Mouse (Mus musculus): ENCODE data around the gene Glra4.
A peak's percentile ranks its signal among the peaks of the same experiment; 100 is the strongest.

The Glra4 gene

GRCm38 (mm10) chrX:136780041-136780440, at the start of gene Glra4:
Glra4 (minus strand) TSS chrX:136780141.
- DNase-seq, result no peak

GRCm38 (mm10) chrX:136828610-136829009, 48.7 kb upstream of the Glra4 start:
- DNase-seq, result no peak

- DNase-seq, result no peak
These were observed 45.1 kb upstream of the Glra4 start for GRCm38 (mm10) chrX:136825016-136825415.

- DNase-seq, result no peak
These were observed 42.4 kb upstream of the Glra4 start, which contains the start of gene Plp1 for GRCm38 (mm10) chrX:136822371-136822770. Plp1 (plus strand) TSS chrX:136822671.

- peak; percentile 73 for DNase-seq
These were observed 40.3 kb upstream of the Glra4 start for GRCm38 (mm10) chrX:136820250-136820649.

GRCm38 (mm10) chrX:136819752-136820151, 39.8 kb upstream of the Glra4 start:
- DNase-seq, result no peak

GRCm38 (mm10) chrX:136797223-136797622, 17.3 kb upstream of the Glra4 start:
- DNase-seq, result no peak

GRCm38 (mm10) chrX:136789446-136789845, 9.5 kb upstream of the Glra4 start:
- DNase-seq, result no peak

- no peak for DNase-seq
These were observed 679 bp downstream of the Glra4 start for GRCm38 (mm10) chrX:136779262-136779661.

- no peak for DNase-seq
These were observed 1.9 kb downstream of the Glra4 start for GRCm38 (mm10) chrX:136778046-136778445.

GRCm38 (mm10) chrX:136773035-136773434, 6.9 kb downstream of the Glra4 start:
- peak; percentile 55 for DNase-seq

GRCm38 (mm10) chrX:136761103-136762074, 18.6 kb downstream of the Glra4 start:
- DNase-seq, result peak; percentile 50

GRCm38 (mm10) chrX:136755464-136755863, 24.5 kb downstream of the Glra4 start:
- DNase-seq, result no peak

- DNase-seq, result no peak
These were observed 30.6 kb downstream of the Glra4 start for GRCm38 (mm10) chrX:136749329-136749728.

- no peak for DNase-seq
These were observed 35.3 kb downstream of the Glra4 start for GRCm38 (mm10) chrX:136744663-136745062.

GRCm38 (mm10) chrX:136743459-136743858, 36.5 kb downstream of the Glra4 start, which contains the start of gene Morf4l2:
Morf4l2 (minus strand) TSS chrX:136743690.
- peak; percentile 22 for DNase-seq

GRCm38 (mm10) chrX:136742661-136743103, 37.3 kb downstream of the Glra4 start:
- peak; percentile 73 for DNase-seq

GRCm38 (mm10) chrX:136742241-136742640, 37.7 kb downstream of the Glra4 start:
- no peak for DNase-seq

GRCm38 (mm10) chrX:136741651-136742201, 38.2 kb downstream of the Glra4 start:
- peak; percentile 80 for DNase-seq

GRCm38 (mm10) chrX:136740791-136741650, 38.9 kb downstream of the Glra4 start:
- DNase-seq, result peak; percentile 97

- DNase-seq, result peak; percentile 26
These were observed 39.7 kb downstream of the Glra4 start for GRCm38 (mm10) chrX:136740087-136740790.

- DNase-seq, result no peak
These were observed 47.9 kb downstream of the Glra4 start for GRCm38 (mm10) chrX:136732016-136732415.
